Mouse (Mus musculus): ENCODE measurements around the gene Cntnap1.
"Not testable (repeated sequence)": the region's sequence is repeated elsewhere in the genome, so short reads cannot be mapped to it uniquely, and the experiment has no call there.

Cntnap1 gene

DNA sequence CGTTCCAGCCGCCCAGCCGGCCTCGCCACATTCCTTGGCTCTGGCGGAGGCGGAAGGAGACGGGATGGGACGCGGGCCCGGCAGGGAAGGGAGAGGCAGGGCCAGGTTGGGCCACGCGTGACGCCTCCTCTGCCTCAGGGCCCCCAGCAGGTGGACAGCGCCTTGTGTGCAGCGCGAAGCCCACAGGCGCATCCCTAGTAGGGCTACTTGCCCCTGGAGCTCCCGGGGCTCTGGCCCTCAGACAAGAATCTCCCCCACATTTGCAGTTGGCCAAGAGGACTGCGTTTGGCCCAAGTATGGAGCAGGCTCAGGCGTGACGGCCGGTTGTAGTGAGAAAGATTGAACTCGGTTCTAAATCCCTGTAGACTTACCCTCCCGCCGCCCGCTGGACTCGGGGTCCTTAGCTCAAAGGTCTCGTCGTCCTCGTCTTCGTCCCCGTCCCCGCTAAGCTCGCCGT is at the start of gene Cntnap1:
Cntnap1 (plus strand) TSS at position 170 of the 457 bp plus-strand sequence.
- no peak for ATAC-seq (ENCODE audit: insufficient number of reproducible peaks, low FRiP score, low TSS enrichment)

- ATAC-seq (ENCODE audit: insufficient number of reproducible peaks, low FRiP score, low TSS enrichment): no peak
Observed at GRCm38 (mm10) chr11:101120545-101121188, 49.7 kb upstream of the Cntnap1 start.

DNA sequence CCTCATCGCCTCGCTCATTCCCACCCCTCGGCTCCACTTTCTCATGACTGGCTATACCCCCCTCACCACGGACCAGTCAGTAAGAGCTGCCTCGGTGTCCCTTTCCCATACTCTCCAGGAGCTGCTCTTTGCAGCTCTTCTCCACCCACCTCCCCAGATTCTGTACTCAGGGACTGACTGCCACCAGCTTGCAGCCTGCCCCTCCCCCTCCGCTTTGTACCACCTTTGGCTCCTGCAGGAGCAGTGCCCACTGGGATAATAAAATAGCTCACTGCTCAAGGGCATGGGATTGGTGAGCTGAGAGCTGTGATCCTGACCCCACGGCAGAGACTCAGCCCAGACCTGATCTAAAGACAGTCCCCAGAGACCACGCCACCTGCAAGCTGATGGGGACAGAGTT is 45.8 kb upstream of the Cntnap1 start:
- not testable (repeated sequence) for ATAC-seq (ENCODE audit: insufficient number of reproducible peaks, low FRiP score, low TSS enrichment)

DNA sequence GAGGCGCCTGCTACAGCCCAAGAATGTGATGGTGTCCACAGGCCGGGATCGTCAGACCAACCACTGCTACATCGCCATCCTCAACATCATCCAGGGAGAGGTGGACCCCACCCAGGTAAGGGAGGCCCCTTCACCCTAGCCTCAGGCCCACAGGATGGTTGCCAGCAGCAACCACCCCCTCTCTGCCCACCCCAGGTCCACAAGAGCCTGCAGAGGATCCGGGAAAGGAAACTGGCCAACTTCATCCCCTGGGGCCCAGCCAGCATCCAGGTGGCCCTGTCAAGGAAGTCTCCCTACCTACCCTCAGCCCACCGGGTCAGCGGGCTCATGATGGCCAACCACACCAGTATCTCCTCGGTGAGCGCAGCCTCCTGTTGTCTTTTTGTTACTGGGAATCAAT is 45.3 kb upstream of the Cntnap1 start:
- not testable (repeated sequence) for ATAC-seq (ENCODE audit: insufficient number of reproducible peaks, low FRiP score, low TSS enrichment)

DNA sequence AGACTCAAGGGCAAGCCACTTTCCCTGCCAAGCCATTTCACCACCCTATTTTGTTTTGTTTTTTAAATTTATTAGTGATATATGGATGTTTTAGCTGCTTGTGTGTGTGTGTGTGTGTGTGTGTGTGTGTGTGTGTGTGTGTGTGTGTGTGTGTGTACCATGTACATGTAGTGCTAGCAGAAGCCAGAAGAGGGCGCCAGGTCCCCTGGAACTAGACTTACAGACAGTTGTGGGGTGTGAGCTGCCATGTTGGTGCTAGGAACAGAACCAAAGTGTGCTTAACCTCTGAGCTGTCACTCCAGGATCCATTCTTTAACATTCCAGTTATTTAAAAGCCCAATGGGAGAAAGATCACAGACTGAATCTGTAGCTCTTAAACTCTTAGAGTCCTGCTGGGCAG is 43.2 kb upstream of the Cntnap1 start:
- ATAC-seq (ENCODE audit: insufficient number of reproducible peaks, low FRiP score, low TSS enrichment): no peak

GRCm38 (mm10) chr11:101128996-101129577 is 41.2 kb upstream of the Cntnap1 start:
- peak; percentile 85; the same call in 1 of the 2 replicates for ATAC-seq (ENCODE audit: insufficient number of reproducible peaks, low FRiP score, low TSS enrichment)

DNA sequence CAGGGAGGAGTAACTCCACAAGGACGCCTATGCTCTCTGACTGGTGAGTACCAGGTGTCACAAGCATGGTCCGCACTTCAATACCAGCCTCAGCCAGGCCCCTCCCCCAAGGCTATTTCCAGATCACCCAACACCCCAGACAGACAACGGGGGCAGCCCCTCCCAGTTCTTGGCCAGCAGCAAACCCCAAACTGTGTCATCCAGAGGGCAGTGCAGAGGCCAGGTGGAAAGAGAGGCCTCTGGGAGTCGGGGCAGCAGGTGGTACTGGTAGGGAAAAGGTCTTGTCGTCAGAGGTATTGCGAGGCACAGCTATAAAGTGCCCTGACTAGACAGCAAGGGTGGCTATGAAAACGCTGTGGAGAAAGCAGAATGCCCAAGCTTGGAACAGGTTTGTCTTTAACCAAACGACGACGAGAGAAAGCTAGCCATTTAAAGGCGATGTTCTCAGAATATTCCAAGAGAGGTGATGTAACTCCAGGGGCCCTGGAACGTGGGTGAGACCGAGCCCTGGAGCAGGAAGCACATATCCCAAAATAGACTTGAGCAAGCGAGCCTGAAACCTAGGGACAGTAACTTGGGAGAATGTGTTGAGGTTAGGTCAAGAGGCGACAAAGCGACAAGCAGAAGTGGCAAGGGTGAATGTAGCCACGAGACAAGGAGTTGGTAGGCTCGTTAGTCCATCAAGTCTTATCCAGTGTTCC is 40.1 kb upstream of the Cntnap1 start:
- ATAC-seq (ENCODE audit: insufficient number of reproducible peaks, low FRiP score, low TSS enrichment): no peak

DNA sequence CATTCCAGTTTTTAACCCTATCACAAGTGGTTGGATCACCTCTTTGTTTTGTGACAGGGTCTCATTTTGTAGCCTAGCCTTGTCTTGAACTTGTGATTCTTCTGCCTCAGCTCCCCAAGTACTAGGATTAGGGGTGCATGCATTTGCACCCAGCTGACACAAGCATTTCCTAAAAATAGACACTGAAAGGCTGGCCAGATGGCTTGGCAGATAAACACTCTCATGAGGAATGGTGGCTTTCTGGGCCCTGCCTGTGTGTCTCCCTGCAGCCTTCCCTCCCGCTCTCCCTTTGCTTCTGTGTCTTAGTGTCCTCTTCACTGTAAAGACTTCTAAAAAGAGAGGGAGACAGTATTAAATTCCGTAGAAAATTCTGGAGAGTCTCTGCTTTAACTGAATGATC is 39.1 kb upstream of the Cntnap1 start:
- no peak for ATAC-seq (ENCODE audit: insufficient number of reproducible peaks, low FRiP score, low TSS enrichment)

DNA sequence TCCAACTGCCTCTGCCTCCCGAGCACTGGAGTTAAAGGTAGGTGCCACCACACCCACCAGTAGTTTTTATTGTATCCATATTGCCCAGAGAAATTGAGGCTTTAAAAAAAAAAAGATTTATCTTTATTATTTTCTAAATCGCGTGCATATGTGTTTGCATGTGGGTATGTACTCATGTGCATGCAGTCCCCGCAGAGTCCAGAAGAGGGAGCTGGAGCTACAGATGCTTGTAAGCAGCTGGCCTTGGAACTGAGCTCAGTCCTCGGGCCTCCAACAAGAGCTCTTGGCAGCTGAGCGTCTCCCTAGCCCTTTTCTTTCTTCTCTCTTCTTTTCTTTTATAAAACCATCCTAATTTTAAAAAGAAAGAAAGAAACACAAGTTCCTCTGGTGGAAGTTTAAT is 38.6 kb upstream of the Cntnap1 start:
- ATAC-seq (ENCODE audit: insufficient number of reproducible peaks, low FRiP score, low TSS enrichment): no peak

DNA sequence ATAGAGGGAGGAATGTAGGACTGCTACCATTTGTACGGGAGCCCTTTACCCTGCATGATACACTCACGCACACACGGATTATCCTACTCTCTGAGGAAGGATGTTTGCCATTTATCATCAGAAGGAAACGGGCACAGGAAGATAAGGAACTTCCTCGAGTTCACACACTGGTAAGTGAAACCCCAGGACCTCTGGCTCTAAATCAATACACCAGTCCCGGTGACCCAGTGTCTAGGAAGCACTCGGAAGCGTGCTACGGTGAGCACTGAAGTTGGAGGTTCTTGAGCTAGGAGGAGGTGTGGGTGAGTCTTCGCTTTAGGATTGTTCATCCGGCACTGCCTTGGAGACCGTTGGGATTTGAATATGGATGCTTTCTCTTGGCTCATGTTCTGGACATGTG is 37.3 kb upstream of the Cntnap1 start:
- ATAC-seq (ENCODE audit: insufficient number of reproducible peaks, low FRiP score, low TSS enrichment): no peak

DNA sequence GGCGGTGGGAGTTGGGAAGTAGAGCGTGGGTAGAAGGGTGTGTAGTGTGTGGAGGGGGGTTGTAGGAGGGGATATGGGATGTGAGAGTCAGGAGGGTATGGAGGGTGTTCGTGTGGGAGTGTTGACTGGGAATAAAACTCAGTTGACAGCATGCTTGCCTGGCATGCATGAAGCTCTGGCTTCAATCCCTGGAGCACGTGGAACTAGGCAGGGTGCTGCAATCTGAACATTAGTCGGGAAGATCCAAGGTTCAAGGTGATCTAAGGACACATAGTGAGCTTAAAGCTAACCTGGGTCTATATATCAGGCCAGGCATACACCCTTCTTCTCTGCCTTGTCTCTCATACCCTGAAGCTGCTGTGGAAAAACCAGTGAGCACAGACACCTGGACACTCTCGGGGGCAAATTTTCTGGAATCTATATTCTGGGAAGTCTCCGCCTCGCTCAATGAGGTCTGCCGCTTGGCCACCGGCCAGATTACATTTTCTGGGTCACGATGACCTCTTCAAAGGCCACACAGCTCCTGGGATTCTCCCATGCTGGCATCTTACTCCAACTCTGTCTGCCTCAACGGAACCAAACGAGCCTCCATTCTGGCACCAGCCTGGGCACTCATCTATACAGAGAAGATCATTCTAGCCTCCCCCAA is 36.0 kb upstream of the Cntnap1 start:
- no peak for ATAC-seq (ENCODE audit: insufficient number of reproducible peaks, low FRiP score, low TSS enrichment)

- ATAC-seq (ENCODE audit: insufficient number of reproducible peaks, low FRiP score, low TSS enrichment): no peak
Observed at GRCm38 (mm10) chr11:101137000-101137399, 33.3 kb upstream of the Cntnap1 start.

DNA sequence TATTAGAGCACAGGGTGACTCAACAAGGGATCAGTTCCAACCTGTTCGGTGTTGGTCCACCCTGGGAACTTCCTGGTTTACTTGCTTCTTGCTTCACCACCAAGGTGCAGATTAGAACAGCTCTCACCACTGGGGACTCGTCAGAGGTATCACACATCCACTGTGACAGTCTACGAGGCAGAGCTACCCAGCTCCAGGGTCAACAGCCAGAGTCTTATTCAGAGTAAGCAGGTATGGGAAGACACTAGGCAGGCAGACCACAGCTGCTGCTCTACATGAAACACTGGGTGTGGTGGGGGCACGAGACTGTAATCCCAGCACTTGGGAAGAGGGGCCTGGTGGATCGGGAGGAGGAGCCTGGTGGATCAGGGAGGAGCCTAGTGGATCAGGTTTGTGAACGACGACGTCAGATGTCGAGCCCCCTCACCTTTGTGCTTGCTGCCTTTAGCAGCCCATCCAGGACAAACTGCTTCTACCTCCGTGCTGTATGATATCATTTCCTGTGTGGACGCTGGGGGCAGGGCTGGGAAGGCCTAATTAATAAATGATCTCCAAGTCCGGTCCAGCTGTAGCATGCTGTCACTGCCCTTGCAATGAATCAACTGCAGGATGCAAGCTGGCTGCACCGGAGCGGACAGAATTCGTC is 31.7 kb upstream of the Cntnap1 start:
- no peak for ATAC-seq (ENCODE audit: insufficient number of reproducible peaks, low FRiP score, low TSS enrichment)

GRCm38 (mm10) chr11:101140164-101140819 is 30.0 kb upstream of the Cntnap1 start:
- ATAC-seq (ENCODE audit: insufficient number of reproducible peaks, low FRiP score, low TSS enrichment): no peak

DNA sequence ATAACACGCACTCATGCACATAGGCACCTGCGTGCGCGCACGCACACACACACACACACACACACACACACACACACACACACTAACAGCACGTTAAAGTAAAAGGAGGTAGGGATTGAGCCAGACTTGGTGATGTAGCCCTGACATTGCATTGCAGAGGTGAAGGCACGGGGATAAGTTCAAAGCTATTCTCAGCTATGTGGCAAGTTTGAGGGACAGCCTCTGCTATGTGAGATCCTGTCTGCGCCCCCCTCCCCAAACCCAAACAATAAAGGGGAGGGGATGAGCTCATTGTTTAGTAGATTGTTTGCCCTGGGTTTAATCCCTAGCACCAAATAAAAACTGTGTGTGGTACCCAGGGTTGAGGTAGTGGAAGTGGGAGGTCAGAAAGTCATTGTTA is 29.2 kb upstream of the Cntnap1 start:
- no peak for ATAC-seq (ENCODE audit: insufficient number of reproducible peaks, low FRiP score, low TSS enrichment)

DNA sequence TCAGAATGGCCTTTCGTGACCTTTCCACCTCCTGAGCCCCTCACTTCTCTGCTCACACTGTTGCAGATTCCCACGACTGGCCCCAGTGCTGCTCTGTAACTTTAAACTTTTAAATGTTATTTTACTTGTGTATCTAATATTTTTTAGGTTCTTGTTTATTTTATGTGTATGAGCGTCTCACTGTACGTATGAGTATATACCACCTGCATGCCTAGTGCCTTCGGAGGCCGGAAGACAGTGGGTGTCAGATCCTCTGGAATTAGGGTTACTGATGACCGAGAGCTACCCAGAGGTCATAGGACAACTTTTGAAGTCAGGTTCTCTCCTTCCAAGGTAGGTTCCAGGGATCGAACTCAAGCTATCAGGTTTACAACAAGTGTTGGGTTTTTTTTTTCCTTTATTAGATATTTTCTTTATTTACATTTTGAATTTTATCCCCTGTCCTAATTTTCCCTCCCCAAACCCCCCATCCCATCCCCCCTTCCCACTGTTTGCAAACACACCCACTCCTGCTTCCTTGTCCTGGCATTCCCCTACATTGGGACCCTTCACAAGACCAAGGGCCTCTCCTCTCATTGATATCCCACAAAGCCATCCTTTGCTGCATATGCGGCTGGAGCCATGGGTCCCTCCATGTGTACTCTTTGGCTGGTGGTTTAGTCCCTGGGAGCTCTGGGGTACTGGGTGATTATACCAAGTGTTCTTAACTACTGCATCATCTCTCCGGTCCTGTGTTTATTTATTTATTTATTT is 27.9 kb upstream of the Cntnap1 start:
- no peak for ATAC-seq (ENCODE audit: insufficient number of reproducible peaks, low FRiP score, low TSS enrichment)

- ATAC-seq (ENCODE audit: insufficient number of reproducible peaks, low FRiP score, low TSS enrichment): no peak
Observed at GRCm38 (mm10) chr11:101143338-101144225, 26.7 kb upstream of the Cntnap1 start.

DNA sequence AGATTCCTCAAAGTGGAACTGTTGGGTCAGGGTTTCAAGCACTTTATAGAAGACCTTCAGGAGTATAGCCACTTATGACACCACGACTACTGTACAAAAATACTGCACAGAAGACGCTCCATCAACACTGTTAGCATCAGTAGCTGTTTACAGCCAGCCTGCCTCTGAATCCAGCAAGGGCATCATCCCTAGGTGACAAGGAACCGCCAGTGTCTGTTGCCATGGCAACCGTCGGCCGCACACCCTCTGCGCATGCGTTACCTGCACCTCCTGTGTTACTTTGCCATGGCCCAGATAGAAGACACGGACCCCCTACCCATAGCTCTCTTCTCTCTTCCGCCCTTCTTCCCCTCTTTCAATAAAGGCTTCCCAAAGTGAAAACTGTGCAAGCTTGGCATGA is 23.9 kb upstream of the Cntnap1 start:
- ATAC-seq (ENCODE audit: insufficient number of reproducible peaks, low FRiP score, low TSS enrichment): no peak
